Mouse (Mus musculus): ENCODE measurements at regions not wholly inside any gene's neighbourhood (a gene's known extent, or its start where the extent isn't known, plus 50 kb on each side); places are given as distances from the start of the nearest gene placed in this dataset.

GRCm38 (mm10) chr3:35149251-35149691 lies 499.1 kb downstream of the Sox2 start:
- Histone ChIP-seq H3K36me3 (ENCODE audit: insufficient read depth, low read length) (no peaks in the 10 kb centered on the region), H3K27ac (ENCODE audit: low read length) (no peak overlapping the region), H3K9me3 (ENCODE audit: low read length) (no peaks in the 10 kb centered on the region), H3K4me2 (replicated peaks; ENCODE audit: low read depth, low read length) (no peak overlapping the region; the same call in 1 of the 2 replicates), H3K27me3 (ENCODE audit: insufficient read depth, low read length) (no peaks in the 10 kb centered on the region), H3K4me3 (ENCODE audit: low read length) (no peak overlapping the region), H3K4me1 (ENCODE audit: insufficient read depth, low read length) (no peaks in the 10 kb centered on the region), H3K9ac (replicated peaks; ENCODE audit: low read length) (no peak overlapping the region)
- WGBS, result 48% methylated on average over 12 of the region's 12 CpGs
- ATAC-seq (ENCODE audit: low FRiP score, low TSS enrichment), result no peak

GRCm38 (mm10) chr3:35152191-35152590 lies 502.0 kb downstream of the Sox2 start:
- no peak for ATAC-seq (ENCODE audit: low FRiP score, low TSS enrichment)
- WGBS, result 84% methylated on average over 7 of the region's 7 CpGs
- H3K36me3 ChIP-seq (ENCODE audit: insufficient read depth, low read length), result no peaks in the 10 kb centered on the region
- H3K9me3 ChIP-seq (ENCODE audit: low read length), result no peaks in the 10 kb centered on the region
- no peak overlapping the region for H3K27ac ChIP-seq (ENCODE audit: low read length)
- no peak overlapping the region for H3K9ac ChIP-seq (replicated peaks; ENCODE audit: low read length)
- no peaks in the 10 kb centered on the region for H3K4me1 ChIP-seq (ENCODE audit: insufficient read depth, low read length)
- H3K4me2 ChIP-seq (replicated peaks; ENCODE audit: low read depth, low read length), result no peak overlapping the region
- H3K4me3 ChIP-seq (ENCODE audit: low read length), result no peak overlapping the region
- no peaks in the 10 kb centered on the region for H3K27me3 ChIP-seq (ENCODE audit: insufficient read depth, low read length)

- no peak for ATAC-seq (ENCODE audit: low FRiP score, low TSS enrichment)
- Histone ChIP-seq H3K27me3 (ENCODE audit: insufficient read depth, low read length) (no peaks in the 10 kb centered on the region), H3K27ac (ENCODE audit: low read length) (no peak overlapping the region), H3K9ac (replicated peaks; ENCODE audit: low read length) (no peak overlapping the region), H3K4me1 (ENCODE audit: insufficient read depth, low read length) (no peaks in the 10 kb centered on the region), H3K4me2 (replicated peaks; ENCODE audit: low read depth, low read length) (no peak overlapping the region), H3K9me3 (ENCODE audit: low read length) (no peaks in the 10 kb centered on the region), H3K4me3 (ENCODE audit: low read length) (no peak overlapping the region), H3K36me3 (ENCODE audit: insufficient read depth, low read length) (no peaks in the 10 kb centered on the region)
- WGBS, result 39% methylated on average over 6 of the region's 6 CpGs
Measured at GRCm38 (mm10) chr3:35154266-35154665, 504.1 kb downstream of the Sox2 start.

- ATAC-seq (ENCODE audit: low FRiP score, low TSS enrichment), result no peak
- H3K9me3 ChIP-seq (ENCODE audit: low read length), result no peaks in the 10 kb centered on the region
- WGBS, result 100% methylated on average over 1 of the region's 1 CpGs
- no peaks in the 10 kb centered on the region for H3K27me3 ChIP-seq (ENCODE audit: insufficient read depth, low read length)
- H3K27ac ChIP-seq (ENCODE audit: low read length), result no peak overlapping the region
- H3K4me1 ChIP-seq (ENCODE audit: insufficient read depth, low read length), result no peaks in the 10 kb centered on the region
- no peak overlapping the region for H3K4me2 ChIP-seq (replicated peaks; ENCODE audit: low read depth, low read length)
- no peak overlapping the region for H3K4me3 ChIP-seq (ENCODE audit: low read length)
- H3K36me3 ChIP-seq (ENCODE audit: insufficient read depth, low read length), result no peaks in the 10 kb centered on the region
- no peak overlapping the region for H3K9ac ChIP-seq (replicated peaks; ENCODE audit: low read length)
Measured at GRCm38 (mm10) chr3:35168676-35169075, 518.5 kb downstream of the Sox2 start.

- Histone ChIP-seq H3K4me3 (ENCODE audit: low read length) (no peak overlapping the region), H3K9ac (replicated peaks; ENCODE audit: low read length) (no peak overlapping the region), H3K4me1 (ENCODE audit: insufficient read depth, low read length) (no peaks in the 10 kb centered on the region), H3K27me3 (ENCODE audit: insufficient read depth, low read length) (no peaks in the 10 kb centered on the region), H3K27ac (ENCODE audit: low read length) (no peak overlapping the region), H3K36me3 (ENCODE audit: insufficient read depth, low read length) (no peaks in the 10 kb centered on the region), H3K4me2 (replicated peaks; ENCODE audit: low read depth, low read length) (no peak overlapping the region), H3K9me3 (ENCODE audit: low read length) (no peaks in the 10 kb centered on the region)
- 84% methylated on average over 12 of the region's 12 CpGs for WGBS
- ATAC-seq (ENCODE audit: low FRiP score, low TSS enrichment), result no peak
Measured at GRCm38 (mm10) chr3:35178759-35179440, 528.7 kb downstream of the Sox2 start.

- WGBS, result 83% methylated on average over 5 of the region's 5 CpGs
- no peak overlapping the region for H3K4me2 ChIP-seq (replicated peaks; ENCODE audit: low read depth, low read length)
- H3K4me1 ChIP-seq (ENCODE audit: insufficient read depth, low read length), result no peaks in the 10 kb centered on the region
- H3K4me3 ChIP-seq (ENCODE audit: low read length), result no peak overlapping the region
- no peak overlapping the region for H3K9ac ChIP-seq (replicated peaks; ENCODE audit: low read length)
- H3K36me3 ChIP-seq (ENCODE audit: insufficient read depth, low read length), result no peaks in the 10 kb centered on the region
- no peaks in the 10 kb centered on the region for H3K9me3 ChIP-seq (ENCODE audit: low read length)
- no peak for ATAC-seq (ENCODE audit: low FRiP score, low TSS enrichment)
- H3K27me3 ChIP-seq (ENCODE audit: insufficient read depth, low read length), result no peaks in the 10 kb centered on the region
- H3K27ac ChIP-seq (ENCODE audit: low read length), result no peak overlapping the region
Measured at GRCm38 (mm10) chr3:35208526-35208925, 545.4 kb upstream of the Atp11b start.

- no peak overlapping the region for H3K9ac ChIP-seq (replicated peaks; ENCODE audit: low read length)
- 93% methylated on average over 6 of the region's 6 CpGs for WGBS
- no peaks in the 10 kb centered on the region for H3K36me3 ChIP-seq (ENCODE audit: insufficient read depth, low read length)
- H3K4me2 ChIP-seq (replicated peaks; ENCODE audit: low read depth, low read length), result no peak overlapping the region
- H3K27me3 ChIP-seq (ENCODE audit: insufficient read depth, low read length), result no peaks in the 10 kb centered on the region
- no peaks in the 10 kb centered on the region for H3K4me1 ChIP-seq (ENCODE audit: insufficient read depth, low read length)
- no peak for ATAC-seq (ENCODE audit: low FRiP score, low TSS enrichment)
- no peak overlapping the region for H3K27ac ChIP-seq (ENCODE audit: low read length)
- no peak overlapping the region for H3K4me3 ChIP-seq (ENCODE audit: low read length)
- no peaks in the 10 kb centered on the region for H3K9me3 ChIP-seq (ENCODE audit: low read length)
Measured at GRCm38 (mm10) chr3:35219394-35219793, 534.5 kb upstream of the Atp11b start.

- 31% methylated on average over 3 of the region's 3 CpGs for WGBS
- no peak overlapping the region for H3K9ac ChIP-seq (replicated peaks; ENCODE audit: low read length)
- H3K9me3 ChIP-seq (ENCODE audit: low read length), result no peaks in the 10 kb centered on the region
- H3K4me1 ChIP-seq (ENCODE audit: insufficient read depth, low read length), result 0 out of 2 replicates have a peak, but pooled peaks cover 2% of the 10 kb centered on the region
- no peak overlapping the region for H3K4me3 ChIP-seq (ENCODE audit: low read length)
- H3K27me3 ChIP-seq (ENCODE audit: insufficient read depth, low read length), result no peaks in the 10 kb centered on the region
- H3K36me3 ChIP-seq (ENCODE audit: insufficient read depth, low read length), result no peaks in the 10 kb centered on the region
- no peak overlapping the region for H3K4me2 ChIP-seq (replicated peaks; ENCODE audit: low read depth, low read length)
- no peak for ATAC-seq (ENCODE audit: low FRiP score, low TSS enrichment)
- no peak overlapping the region for H3K27ac ChIP-seq (ENCODE audit: low read length)
Measured at GRCm38 (mm10) chr3:35221183-35221582, 532.7 kb upstream of the Atp11b start.

- WGBS, result 46% methylated on average over 2 of the region's 2 CpGs
- no peak for ATAC-seq (ENCODE audit: low FRiP score, low TSS enrichment)
- H3K9me3 ChIP-seq (ENCODE audit: low read length), result no peaks in the 10 kb centered on the region
Measured at GRCm38 (mm10) chr3:35222251-35222650, 531.7 kb upstream of the Atp11b start.

GRCm38 (mm10) chr3:35225051-35225701 lies 528.7 kb upstream of the Atp11b start:
- H3K4me2 ChIP-seq (replicated peaks; ENCODE audit: low read depth, low read length), result peak overlapping the region; percentile 33
- H3K4me1 ChIP-seq (ENCODE audit: insufficient read depth, low read length), result 0 out of 2 replicates have a peak, but pooled peaks cover 2% of the 10 kb centered on the region
- H3K27me3 ChIP-seq (ENCODE audit: insufficient read depth, low read length), result no peaks in the 10 kb centered on the region
- no peaks in the 10 kb centered on the region for H3K36me3 ChIP-seq (ENCODE audit: insufficient read depth, low read length)
- no peaks in the 10 kb centered on the region for H3K9me3 ChIP-seq (ENCODE audit: low read length)
- no peak overlapping the region for H3K27ac ChIP-seq (ENCODE audit: low read length)
- no peak overlapping the region for H3K4me3 ChIP-seq (ENCODE audit: low read length)
- H3K9ac ChIP-seq (replicated peaks; ENCODE audit: low read length), result no peak overlapping the region
- 16% methylated on average over 12 of the region's 12 CpGs for WGBS
- peak; percentile 61 for ATAC-seq (ENCODE audit: low FRiP score, low TSS enrichment)

More at GRCm38 (mm10) chr3:35222251-35222650, 531.7 kb upstream of the Atp11b start:
- Histone ChIP-seq H3K27ac (ENCODE audit: low read length) (no peak overlapping the region), H3K36me3 (ENCODE audit: insufficient read depth, low read length) (no peaks in the 10 kb centered on the region), H3K4me2 (replicated peaks; ENCODE audit: low read depth, low read length) (no peak overlapping the region), H3K4me1 (ENCODE audit: insufficient read depth, low read length) (0 out of 2 replicates have a peak, but pooled peaks cover 2% of the 10 kb centered on the region), H3K9ac (replicated peaks; ENCODE audit: low read length) (no peak overlapping the region), H3K27me3 (ENCODE audit: insufficient read depth, low read length) (no peaks in the 10 kb centered on the region), H3K4me3 (ENCODE audit: low read length) (no peak overlapping the region)
